Mouse (Mus musculus): Measurements from ENCODE around the gene Apoc2. TPM values are rescaled to one million over a fixed set of nuclear protein-coding genes. Genes with fewer than 3 reads are reported as not detected.
A peak's percentile ranks its signal among the peaks of the same experiment; 100 is the strongest.

The Apoc2 gene
- total RNA-seq, 1 experiment from 2014 or later = 583 TPM

GRCm38 (mm10) chr7:19701069-19701761, 23.5 kb upstream of the Apoc2 start:
- ATAC-seq (replicated peaks; ENCODE audit: insufficient number of reproducible peaks, low FRiP score, low TSS enrichment, poor library complexity, severe bottlenecking) = peak; percentile 44

DNA sequence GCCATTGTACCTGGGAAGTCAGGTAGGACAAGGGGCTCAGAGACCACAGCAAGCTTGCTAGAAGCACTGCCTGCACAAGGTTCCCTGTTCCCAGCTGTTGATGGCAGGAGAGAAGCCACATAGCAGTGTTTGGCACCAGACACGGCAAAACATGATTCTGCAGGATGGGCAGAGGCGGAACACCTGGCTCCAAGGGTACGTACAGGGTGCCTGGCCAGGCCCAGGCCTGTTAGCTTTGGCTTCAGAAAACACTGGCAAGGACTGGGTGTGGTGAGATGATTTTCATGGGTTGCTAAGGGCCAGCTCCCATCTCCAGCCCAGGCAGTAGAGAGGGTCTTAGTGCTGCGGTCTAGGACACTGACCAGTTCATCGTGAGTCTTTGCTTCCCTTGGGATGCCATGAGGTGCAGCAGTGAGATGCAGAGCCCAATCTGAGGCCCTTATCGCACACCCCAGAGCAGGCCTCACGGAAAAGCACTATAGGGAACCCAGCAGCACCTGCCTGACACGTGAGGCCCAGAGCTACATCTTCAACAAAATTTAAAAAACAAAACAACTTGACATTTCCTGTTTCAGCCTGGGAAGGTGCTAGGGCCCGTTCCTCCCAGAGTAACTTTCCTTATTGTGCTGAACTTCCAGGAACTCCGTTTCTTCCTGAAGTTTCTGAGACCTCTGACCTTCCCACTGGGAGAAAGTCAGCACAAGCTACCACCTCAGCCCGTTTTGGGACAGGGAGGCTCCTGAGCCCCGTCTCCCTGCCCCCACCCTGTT, 22.7 kb upstream of the Apoc2 start:
- no peak for ATAC-seq (replicated peaks; ENCODE audit: insufficient number of reproducible peaks, low FRiP score, low TSS enrichment, poor library complexity, severe bottlenecking)

DNA sequence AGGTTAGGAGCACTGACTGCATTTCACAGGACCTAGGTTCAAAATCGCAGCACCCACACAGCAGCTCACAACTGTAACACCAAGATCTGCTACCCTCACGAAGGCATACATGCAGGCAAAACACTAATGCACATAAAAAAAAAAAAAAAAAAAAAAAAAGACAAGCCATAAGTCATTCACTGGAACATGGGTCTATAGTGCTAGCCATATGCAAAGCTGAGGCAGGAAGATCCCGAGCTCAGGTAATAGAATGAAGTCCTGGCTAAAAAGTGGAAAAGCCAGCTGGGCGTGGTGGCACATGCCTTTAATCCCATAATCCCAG, 22.0 kb upstream of the Apoc2 start:
- ATAC-seq (replicated peaks; ENCODE audit: insufficient number of reproducible peaks, low FRiP score, low TSS enrichment, poor library complexity, severe bottlenecking) = no peak

DNA sequence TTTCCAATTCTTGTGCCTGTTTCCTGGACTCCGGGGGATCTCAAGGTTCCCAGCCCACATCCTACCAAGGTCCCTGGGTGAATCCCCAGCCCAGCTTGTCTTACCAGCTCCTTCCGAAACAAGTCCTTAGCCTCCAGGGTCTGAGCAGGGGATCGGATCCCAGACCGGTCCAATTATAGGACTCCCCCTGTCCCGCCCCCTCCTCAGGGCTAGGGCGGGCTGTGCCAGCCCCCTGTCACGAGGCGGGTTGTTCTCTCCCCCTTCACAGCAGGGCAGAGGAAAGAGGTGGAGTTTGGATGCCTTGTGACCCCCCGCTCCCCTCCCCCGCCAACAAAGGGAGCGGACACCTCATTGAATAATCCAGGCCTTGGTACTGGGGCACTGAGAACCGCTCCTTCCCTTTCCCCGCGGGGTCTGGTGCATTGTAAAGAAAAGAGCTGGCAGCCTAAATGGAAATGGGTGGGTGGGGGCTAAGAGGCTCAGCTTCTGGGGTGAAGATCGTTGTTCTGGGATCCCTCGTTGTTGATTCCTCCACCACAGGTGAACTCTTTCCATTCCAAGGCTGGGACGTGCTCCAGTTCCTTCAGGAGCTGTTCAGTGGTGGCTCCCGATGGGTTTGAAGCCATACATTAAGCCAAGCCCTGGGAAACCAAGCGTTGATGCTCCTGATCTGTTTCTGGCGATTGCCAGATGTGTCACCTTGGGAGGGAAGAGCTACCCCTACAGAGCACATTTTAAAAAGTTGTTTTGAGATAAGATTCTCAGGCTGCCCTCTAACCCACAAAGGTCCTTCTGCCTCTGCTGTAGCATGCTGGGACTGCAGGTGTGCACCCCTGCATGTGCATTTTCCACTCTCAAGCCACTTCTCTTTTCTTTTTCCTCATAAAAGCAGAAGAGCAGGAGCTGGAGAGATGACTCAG, 21.4 kb upstream of the Apoc2 start, which contains the start of gene Apoe:
Apoe (minus strand) TSS at position 282 of the 920 bp plus-strand sequence.
- ATAC-seq (replicated peaks; ENCODE audit: insufficient number of reproducible peaks, low FRiP score, low TSS enrichment, poor library complexity, severe bottlenecking) = peak; percentile 32

DNA sequence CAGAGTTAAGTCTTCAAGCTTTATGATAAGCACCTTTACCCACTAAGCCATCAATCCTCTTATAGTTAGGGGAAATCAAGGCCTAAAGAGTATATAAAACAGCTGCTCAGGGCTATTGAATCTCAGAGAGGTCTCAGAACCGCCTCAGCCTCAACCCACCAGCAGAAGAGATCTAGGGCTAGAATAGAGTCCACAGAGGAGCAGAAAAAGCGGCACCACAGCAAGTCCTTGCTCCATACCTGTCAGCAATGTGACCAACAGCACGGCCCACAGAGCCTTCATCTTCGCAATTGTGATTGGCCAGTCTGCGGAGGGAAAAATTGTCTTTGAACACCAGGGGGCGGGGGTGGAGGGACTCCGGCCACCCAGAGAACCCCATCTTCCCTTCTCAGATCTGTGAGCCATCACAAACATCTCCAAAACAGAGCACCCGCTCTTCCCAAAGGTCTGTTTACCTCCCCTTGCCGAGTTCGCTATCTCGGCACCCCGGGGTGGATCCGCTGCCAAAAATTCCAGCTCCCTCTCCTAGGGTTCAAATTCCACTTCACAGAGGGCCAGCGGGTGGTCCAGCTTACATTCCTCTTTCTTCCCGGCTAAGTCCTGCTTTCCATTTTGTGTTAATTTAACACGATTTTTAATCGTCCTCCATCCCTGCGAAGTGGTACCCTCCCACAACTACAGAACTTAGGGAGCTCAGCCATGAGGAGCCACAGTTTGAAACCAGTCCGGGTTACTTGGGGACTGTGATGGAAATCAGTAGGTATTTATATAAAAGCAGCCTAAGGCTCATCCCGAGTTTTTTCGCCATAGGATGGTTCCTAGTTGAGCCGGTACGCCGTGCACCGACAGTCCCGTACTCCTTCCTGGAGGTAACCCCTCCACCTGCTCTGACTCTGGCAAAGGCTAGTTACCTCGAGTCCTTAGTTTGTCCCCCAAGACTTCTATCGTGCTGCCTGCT, 20.5 kb upstream of the Apoc2 start:
- ATAC-seq (replicated peaks; ENCODE audit: insufficient number of reproducible peaks, low FRiP score, low TSS enrichment, poor library complexity, severe bottlenecking) = peak; percentile 29

DNA sequence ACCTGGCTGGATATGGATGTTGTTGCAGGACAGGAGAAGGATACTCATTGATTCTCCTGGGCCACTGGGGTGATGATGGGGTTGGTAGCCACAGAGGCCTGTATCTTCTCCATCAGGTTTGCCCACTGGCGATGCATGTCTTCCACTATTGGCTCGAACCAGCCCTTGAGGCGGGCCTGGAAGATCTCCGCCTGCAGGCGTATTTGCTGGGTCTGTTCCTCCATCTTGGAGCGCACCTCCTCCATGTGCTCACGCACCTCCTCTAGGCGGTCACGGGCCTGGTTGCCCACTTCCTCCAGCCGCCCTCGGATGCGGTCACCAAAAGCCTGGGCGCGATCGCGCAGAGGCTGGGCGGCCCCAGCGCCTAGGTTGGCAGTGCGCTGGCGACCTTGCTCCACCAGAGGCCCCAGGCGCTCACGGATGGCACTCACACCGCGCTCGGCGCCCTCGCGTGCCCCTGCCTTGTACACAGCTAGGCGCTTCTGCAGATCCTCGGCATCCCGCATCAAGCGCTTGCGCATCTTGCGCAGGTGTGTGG, 18.7 kb upstream of the Apoc2 start:
- no peak for ATAC-seq (replicated peaks; ENCODE audit: insufficient number of reproducible peaks, low FRiP score, low TSS enrichment, poor library complexity, severe bottlenecking)

- no peak for ATAC-seq (replicated peaks; ENCODE audit: insufficient number of reproducible peaks, low FRiP score, low TSS enrichment, poor library complexity, severe bottlenecking)
These were observed 18.1 kb upstream of the Apoc2 start for GRCm38 (mm10) chr7:19695881-19696280.

DNA sequence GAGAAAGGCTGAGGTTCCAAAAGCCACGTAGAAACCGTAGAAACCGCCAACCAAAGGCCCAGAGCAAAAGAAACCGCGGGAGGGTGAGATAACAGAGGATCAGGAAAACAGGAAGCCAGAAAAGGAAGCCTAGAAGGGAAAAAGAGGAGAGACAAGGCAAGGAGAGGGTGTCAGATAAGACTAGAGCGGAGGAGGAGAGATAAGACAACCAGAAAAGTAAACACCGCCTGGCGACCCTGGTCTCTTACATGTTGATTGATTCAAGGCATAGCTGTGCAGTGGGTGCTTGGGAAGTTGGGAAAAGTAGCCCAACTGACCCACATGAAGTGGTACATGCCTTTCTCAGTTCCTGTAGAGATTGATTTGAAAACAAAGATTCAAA, 17.5 kb upstream of the Apoc2 start:
- ATAC-seq (replicated peaks; ENCODE audit: insufficient number of reproducible peaks, low FRiP score, low TSS enrichment, poor library complexity, severe bottlenecking) = no peak

GRCm38 (mm10) chr7:19694336-19695212, 16.8 kb upstream of the Apoc2 start:
- ATAC-seq (replicated peaks; ENCODE audit: insufficient number of reproducible peaks, low FRiP score, low TSS enrichment, poor library complexity, severe bottlenecking) = no peak

GRCm38 (mm10) chr7:19693421-19693820, 15.7 kb upstream of the Apoc2 start:
- ATAC-seq (replicated peaks; ENCODE audit: insufficient number of reproducible peaks, low FRiP score, low TSS enrichment, poor library complexity, severe bottlenecking) = peak; percentile 60

DNA sequence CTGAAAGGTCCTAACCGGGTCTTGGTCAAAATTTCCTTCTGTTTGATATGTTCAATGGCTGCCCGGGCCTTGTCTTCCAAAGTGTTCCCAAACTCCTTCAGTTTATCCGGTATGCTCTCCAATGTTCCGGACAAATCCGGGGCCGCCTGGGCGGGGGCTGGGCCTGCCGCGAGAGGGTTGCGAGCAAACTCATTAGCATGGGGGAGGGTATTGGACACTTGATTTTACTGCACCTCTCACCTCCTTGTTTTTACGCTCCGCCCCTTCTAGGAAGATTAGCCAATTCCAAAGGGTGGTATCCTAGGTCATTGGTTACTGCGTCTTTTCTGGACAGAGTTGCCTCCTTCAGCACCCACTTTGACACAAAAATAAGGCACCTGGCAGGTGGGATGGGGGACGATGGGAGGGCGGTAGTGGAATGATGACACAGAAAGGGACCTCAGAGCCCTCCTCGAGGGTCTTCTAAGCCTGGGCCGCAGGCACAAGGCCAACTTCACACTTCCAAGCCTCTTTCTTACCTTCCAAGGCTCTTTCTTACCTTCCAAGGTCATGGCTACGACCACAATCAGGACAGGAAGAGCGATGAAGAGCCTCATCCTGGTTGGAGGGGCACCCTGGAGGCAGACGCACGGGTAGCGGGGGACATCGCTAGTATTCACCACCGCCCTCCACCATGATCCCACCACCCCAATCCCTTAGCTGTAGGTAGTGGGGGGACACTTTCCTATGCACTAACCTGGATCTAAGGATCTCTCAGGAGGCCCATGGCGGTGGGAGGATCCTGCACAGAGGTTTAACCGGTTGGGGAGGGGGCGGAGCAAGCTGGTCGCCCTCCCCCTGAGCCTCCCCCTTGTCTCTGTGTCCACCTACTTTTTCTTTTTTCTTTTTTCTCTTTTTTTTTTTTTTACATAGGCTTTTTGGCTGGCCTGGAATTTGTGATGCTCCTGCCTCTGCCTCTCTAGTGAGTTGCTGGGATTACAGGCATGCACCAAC, 14.4 kb upstream of the Apoc2 start, which contains the start of gene Apoc1:
Apoc1 (minus strand) TSS at position 788 of the 993 bp plus-strand sequence.
- no peak for ATAC-seq (replicated peaks; ENCODE audit: insufficient number of reproducible peaks, low FRiP score, low TSS enrichment, poor library complexity, severe bottlenecking)

GRCm38 (mm10) chr7:19691434-19691833, 13.7 kb upstream of the Apoc2 start:
- no peak for ATAC-seq (replicated peaks; ENCODE audit: insufficient number of reproducible peaks, low FRiP score, low TSS enrichment, poor library complexity, severe bottlenecking)

- no peak for ATAC-seq (replicated peaks; ENCODE audit: insufficient number of reproducible peaks, low FRiP score, low TSS enrichment, poor library complexity, severe bottlenecking)
These were observed 13.1 kb upstream of the Apoc2 start for GRCm38 (mm10) chr7:19690845-19691244.

- ATAC-seq (replicated peaks; ENCODE audit: insufficient number of reproducible peaks, low FRiP score, low TSS enrichment, poor library complexity, severe bottlenecking) = no peak
These were observed 10.9 kb upstream of the Apoc2 start for GRCm38 (mm10) chr7:19688611-19689010.

DNA sequence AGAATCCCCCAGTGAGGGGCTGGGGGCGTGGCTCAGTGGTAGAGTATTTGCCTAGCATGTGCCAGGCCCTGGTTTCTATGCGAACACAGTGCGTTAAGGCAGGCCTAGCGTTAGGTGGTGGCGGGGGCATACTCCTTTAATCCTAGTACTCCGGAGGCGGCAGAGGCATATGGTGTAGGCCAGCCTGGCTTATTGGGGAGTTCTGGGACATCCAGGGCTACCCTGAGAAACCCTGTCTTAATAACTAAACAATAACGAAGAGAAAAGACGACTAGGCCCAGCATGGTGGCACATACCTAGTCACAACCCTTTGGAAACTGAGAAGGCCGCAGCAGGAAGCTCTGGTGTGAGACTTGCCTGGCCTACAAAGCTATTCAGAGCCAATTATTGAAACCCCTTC, 10.4 kb upstream of the Apoc2 start:
- ATAC-seq (replicated peaks; ENCODE audit: insufficient number of reproducible peaks, low FRiP score, low TSS enrichment, poor library complexity, severe bottlenecking) = no peak
